Mouse (Mus musculus): ENCODE results near the gene Pla2g1b. TPM values are rescaled to one million over a fixed set of nuclear protein-coding genes. Genes with fewer than 3 reads are reported as not detected.
"Not testable (repeated sequence)": the region's sequence is repeated elsewhere in the genome, so short reads cannot be mapped to it uniquely, and the experiment has no call there.

The Pla2g1b gene
- total RNA-seq (2022) = not detected

GRCm38 (mm10) chr5:115465642-115466420, at the start of gene Pla2g1b:
Gene Pla2g1b (plus strand): TSS chr5:115466262.
- no peak for DNase-seq (ENCODE audit: low spot score in 2 of 2)

- DNase-seq (ENCODE audit: low spot score in 2 of 2) = no peak
Measured at GRCm38 (mm10) chr5:115428831-115429358, 37.2 kb upstream of the Pla2g1b start.

- DNase-seq (ENCODE audit: low spot score in 2 of 2) = no peak
Measured at GRCm38 (mm10) chr5:115429359-115430186, 36.5 kb upstream of the Pla2g1b start, which contains the start of gene Msi1. Gene Msi1 (plus strand): TSS chr5:115429599.

- DNase-seq (ENCODE audit: low spot score in 2 of 2) = no peak
Measured at GRCm38 (mm10) chr5:115430187-115430960, 35.7 kb upstream of the Pla2g1b start.

GRCm38 (mm10) chr5:115431061-115431897, 34.8 kb upstream of the Pla2g1b start:
- no peak for DNase-seq (ENCODE audit: low spot score in 2 of 2)

- no peak for DNase-seq (ENCODE audit: low spot score in 2 of 2)
Measured at GRCm38 (mm10) chr5:115431898-115432259, 34.2 kb upstream of the Pla2g1b start.

- DNase-seq (ENCODE audit: low spot score in 2 of 2) = no peak
Measured at GRCm38 (mm10) chr5:115432395-115432794, 33.7 kb upstream of the Pla2g1b start.

GRCm38 (mm10) chr5:115433191-115433590, 32.9 kb upstream of the Pla2g1b start:
- DNase-seq (ENCODE audit: low spot score in 2 of 2) = no peak

GRCm38 (mm10) chr5:115434280-115434852, 31.7 kb upstream of the Pla2g1b start:
- no peak for DNase-seq (ENCODE audit: low spot score in 2 of 2)

- DNase-seq (ENCODE audit: low spot score in 2 of 2) = no peak
Measured at GRCm38 (mm10) chr5:115434853-115435754, 31.0 kb upstream of the Pla2g1b start.

- DNase-seq (ENCODE audit: low spot score in 2 of 2) = no peak
Measured at GRCm38 (mm10) chr5:115435755-115436379, 30.2 kb upstream of the Pla2g1b start.

- peak in 1 of 2 experiments; percentile 28 for DNase-seq (ENCODE audit: low spot score in 2 of 2)
Measured at GRCm38 (mm10) chr5:115436421-115437124, 29.5 kb upstream of the Pla2g1b start.

- no peak for DNase-seq (ENCODE audit: low spot score in 2 of 2)
Measured at GRCm38 (mm10) chr5:115437242-115437944, 28.7 kb upstream of the Pla2g1b start.

GRCm38 (mm10) chr5:115437945-115438315, 28.1 kb upstream of the Pla2g1b start:
- DNase-seq (ENCODE audit: low spot score in 2 of 2) = no peak

- DNase-seq (ENCODE audit: low spot score in 2 of 2) = no peak
Measured at GRCm38 (mm10) chr5:115438667-115439066, 27.4 kb upstream of the Pla2g1b start.

GRCm38 (mm10) chr5:115441205-115441849, 24.7 kb upstream of the Pla2g1b start:
- peak; percentile 34 to 46 for DNase-seq (ENCODE audit: low spot score in 2 of 2)

- not testable (repeated sequence) for DNase-seq (ENCODE audit: low spot score in 2 of 2)
Measured at GRCm38 (mm10) chr5:115442663-115443062, 23.4 kb upstream of the Pla2g1b start.

Data from gastrocnemius, adult 8-10 months (tissue).